Mouse (Mus musculus) regulatory T cell (primary cell): ENCODE measurements around the gene Hspa1l.
"Not testable (repeated sequence)": the region's sequence is repeated elsewhere in the genome, so short reads cannot be mapped to it uniquely, and the experiment has no call there.

ENCODE experiments used
- in situ Hi-C: fragments of 300-600 bp; cut with MboI, MseI; formaldehyde crosslinking; loops from one replicate; pipeline ENCODE4 v1.15.1; 2025; ENCODE audit warnings: high pct_unique_total_duplicates

Gene Hspa1l

GRCm38 (mm10) chr17:35002153-35002865 lies 29.8 kb downstream of the Hspa1l start:
- in situ Hi-C loops, result no loop called here

DNA sequence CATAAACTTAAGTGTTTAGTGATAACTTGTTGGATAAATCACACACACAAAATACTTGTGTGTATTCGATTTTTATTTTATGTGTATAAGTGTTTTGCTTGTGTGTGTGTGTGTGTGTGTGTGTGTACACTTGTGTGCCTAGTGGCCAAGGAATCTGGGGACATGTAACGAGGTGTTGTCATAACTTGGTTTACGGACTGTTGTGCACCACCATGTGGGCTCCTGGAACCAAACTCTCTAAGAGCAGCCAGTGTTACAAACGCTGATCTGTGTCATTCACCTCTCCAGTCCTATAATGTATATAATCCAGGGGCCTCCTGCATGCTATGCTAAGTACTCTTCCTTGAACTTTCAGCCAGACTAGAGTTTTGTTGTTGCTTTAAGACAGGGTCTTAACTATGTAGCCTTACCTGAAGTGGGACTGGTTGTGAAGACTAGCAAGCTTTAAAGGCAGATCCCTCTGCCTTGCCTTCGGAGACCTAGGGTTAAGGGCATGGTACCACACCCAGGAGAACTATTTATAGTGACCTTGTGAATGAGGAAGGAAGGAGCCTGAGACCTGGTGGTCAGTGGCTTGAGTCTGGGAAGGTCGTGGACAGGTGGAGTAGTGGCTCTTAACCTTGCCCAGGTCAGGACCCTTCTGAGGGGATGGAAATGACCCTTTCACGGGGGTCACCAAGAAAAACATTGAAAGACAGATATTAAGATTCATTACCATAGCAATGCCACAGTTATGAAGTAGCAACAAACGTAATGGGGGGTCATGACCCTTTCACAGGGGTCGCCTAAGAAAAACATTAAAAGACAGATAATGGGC lies 30.7 kb downstream of the Hspa1l start:
- in situ Hi-C loops, result no loop called here

- in situ Hi-C loops, result no loop called here
Observed at GRCm38 (mm10) chr17:35004075-35004717, 31.7 kb downstream of the Hspa1l start.

DNA sequence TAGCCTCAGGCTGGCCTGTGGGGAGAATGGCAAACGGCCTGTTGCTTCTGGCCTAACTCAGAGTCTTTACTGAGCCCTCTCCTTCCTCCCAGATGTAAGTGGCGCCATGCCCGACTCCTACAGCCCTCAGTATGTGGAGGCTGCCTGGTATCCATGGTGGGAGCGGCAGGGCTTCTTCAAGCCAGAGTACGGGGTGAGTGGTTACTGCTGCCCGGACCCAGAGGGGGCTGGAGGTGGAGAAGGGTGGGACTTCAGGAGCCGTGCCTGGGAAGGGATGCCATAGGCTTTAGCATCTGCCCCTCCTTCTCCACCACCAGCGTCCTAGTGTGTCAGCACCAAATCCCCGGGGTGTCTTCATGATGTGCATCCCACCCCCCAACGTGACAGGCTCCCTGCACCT lies 32.7 kb downstream of the Hspa1l start:
- in situ Hi-C loops, result no loop called here

DNA sequence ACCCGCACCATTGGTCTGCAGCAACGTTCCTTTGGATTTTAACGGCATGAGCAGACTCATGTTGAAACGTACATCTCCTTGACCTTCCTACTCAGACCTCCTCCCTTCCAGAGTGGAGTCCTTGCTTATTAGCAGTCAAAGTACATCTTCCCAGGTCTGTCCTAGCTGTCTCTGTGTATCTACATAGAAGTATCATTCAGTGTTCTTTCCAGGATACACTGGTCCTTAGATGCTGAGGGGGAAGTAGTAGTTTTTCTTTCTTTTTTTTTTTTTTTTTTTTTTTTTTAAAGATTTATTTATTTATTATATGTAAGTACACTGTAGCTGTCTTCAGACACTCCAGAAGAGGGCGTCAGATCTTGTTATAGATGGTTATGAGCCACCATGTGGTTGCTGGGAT lies 33.4 kb downstream of the Hspa1l start:
- in situ Hi-C loops, result not testable (repeated sequence)

DNA sequence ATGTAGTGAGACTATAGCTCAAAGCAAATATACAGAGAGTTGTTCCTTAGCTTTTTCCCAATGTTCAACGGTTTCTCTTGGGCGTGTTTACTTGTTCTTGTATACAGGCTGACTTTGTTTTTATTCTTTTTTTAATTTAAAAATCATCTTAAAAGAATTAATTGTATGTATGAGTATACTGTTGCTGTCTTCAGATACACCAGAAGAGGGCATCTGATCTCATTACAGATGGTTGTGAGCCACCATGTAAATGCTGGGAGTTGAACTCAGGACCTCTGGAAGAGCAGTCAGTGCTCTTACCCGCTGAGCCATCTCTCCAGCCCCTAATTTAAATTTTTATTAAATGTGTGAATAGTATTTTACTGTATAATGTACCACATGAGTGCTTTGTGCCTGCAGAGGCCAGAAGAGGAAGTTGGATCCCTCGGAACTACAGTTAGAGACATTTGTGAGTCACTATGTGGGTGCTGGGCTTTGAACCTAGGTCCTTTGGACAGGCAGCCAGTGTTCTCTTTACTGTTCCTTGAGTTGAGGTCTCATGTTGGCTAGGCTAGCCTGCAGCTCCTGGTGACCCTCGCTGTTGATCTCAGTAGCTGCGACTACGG lies 35.0 kb downstream of the Hspa1l start:
- in situ Hi-C loops, result no loop called here

GRCm38 (mm10) chr17:35009586-35009985 lies 37.1 kb downstream of the Hspa1l start:
- in situ Hi-C loops, result no loop called here

DNA sequence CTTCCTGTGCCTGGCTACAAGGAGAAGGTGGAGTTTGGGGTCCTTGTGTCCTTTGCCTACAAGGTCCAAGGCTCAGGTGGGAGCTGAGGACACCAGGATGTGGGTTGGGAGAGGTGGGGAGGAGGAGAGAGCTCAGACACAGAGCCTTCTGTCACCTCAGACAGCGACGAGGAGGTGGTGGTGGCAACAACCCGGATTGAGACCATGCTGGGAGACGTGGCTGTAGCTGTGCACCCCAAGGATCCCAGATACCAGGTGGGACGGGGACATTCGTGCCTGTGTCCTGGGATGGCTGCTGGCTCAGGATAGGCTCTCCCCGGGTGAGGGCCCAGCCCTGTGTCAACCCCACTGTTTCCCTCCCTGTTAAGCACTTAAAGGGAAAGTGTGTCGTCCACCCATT lies 38.9 kb downstream of the Hspa1l start:
- in situ Hi-C loops, result loop anchor here (5.0 kb wide), 1 partner anchor 96 kb away; the partner anchor contains the start of gene Ly6g5c

- in situ Hi-C loops, result loop anchor here (5.0 kb wide), 1 partner anchor 95 kb away; the partner anchor contains the start of gene Ly6g5c
Observed at GRCm38 (mm10) chr17:35012430-35012829, 39.9 kb downstream of the Hspa1l start.

DNA sequence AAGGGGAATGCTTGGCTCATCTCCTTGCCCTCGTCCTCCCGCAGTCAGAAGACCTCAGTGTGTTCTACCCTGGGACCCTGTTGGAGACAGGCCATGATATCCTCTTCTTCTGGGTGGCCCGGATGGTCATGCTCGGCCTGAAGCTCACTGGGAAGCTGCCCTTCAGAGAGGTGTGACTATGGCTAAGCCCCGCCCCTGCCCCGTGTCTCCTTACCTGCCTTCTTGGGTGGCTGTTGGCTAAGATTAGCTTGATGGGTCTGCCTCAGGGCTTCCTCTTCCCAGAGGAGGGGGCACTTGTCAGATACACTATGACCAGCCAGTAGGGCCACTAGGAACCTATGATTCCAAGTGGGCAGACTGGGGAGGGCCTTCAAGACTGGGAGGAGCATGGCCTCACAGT lies 40.7 kb downstream of the Hspa1l start:
- in situ Hi-C loops, result loop anchor here (5.0 kb wide), 1 partner anchor 94 kb away; the partner anchor contains the start of gene Ly6g5c

GRCm38 (mm10) chr17:35015296-35015695 lies 42.8 kb downstream of the Hspa1l start:
- in situ Hi-C loops, result no loop called here

- in situ Hi-C loops, result no loop called here
Observed at GRCm38 (mm10) chr17:35016376-35016775, 43.9 kb downstream of the Hspa1l start, which contains the start of gene Vwa7. Gene Vwa7 (plus strand): TSS chr17:35016579.

- in situ Hi-C loops, result no loop called here
Observed at GRCm38 (mm10) chr17:35016791-35017705, 44.5 kb downstream of the Hspa1l start.

- in situ Hi-C loops, result no loop called here
Observed at GRCm38 (mm10) chr17:35017706-35018030, 45.2 kb downstream of the Hspa1l start.

GRCm38 (mm10) chr17:35018171-35018570 lies 45.7 kb downstream of the Hspa1l start:
- in situ Hi-C loops, result no loop called here

GRCm38 (mm10) chr17:35019894-35020293 lies 47.4 kb downstream of the Hspa1l start:
- in situ Hi-C loops, result loop anchor here (5.0 kb wide), 1 partner anchor 47 kb away; the partner anchor contains the start of genes Ly6g6c and Mpig6b

- in situ Hi-C loops, result loop anchor here (5.0 kb wide), 1 partner anchor 47 kb away; the partner anchor contains the start of genes Ly6g6c and Mpig6b
Observed at GRCm38 (mm10) chr17:35020551-35020950, 48.0 kb downstream of the Hspa1l start.

- in situ Hi-C loops, result loop anchor here (5.0 kb wide), 1 partner anchor 46 kb away; the partner anchor contains the start of genes Ly6g6c and Mpig6b
Observed at GRCm38 (mm10) chr17:35021163-35021808, 48.8 kb downstream of the Hspa1l start.

- in situ Hi-C loops, result loop anchor here (5.0 kb wide), 1 partner anchor 45 kb away; the partner anchor contains the start of genes Ly6g6c and Mpig6b
Observed at GRCm38 (mm10) chr17:35021842-35022477, 49.5 kb downstream of the Hspa1l start.
